Mouse (Mus musculus): ENCODE data around the gene Ckm.

DNA sequence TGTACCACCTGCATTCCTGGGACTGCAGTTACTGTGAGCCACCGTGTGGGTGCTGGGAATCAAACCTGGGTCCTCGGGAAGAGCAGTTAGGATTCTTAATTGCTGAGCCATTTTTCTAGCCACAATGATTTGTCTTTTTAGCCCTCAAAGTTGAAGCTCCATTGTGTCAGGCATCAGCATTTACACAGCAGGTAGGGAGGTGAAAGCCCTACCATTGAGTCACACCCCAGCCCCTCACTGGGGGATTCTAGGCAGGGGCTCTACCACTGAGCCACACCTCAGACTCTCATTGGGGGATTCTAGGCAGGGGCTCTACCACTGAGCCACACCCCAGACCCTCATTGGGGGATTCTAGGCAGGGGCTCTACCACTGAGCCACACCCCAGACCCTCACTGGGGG is 31.7 kb downstream of the Ckm start:
- TF ChIP-seq POLR2A (IDR thresholded peaks at IDR 0.05; ENCODE audit: insufficient read length, low read depth), result no peak
- no peak for TF ChIP-seq CEBPB (IDR thresholded peaks at IDR 0.05; ENCODE audit: insufficient read depth, poor library complexity, severe bottlenecking)
- TF ChIP-seq E2F4 (IDR thresholded peaks at IDR 0.05; ENCODE audit: insufficient read depth), result no peak
- no peak for TF ChIP-seq MAX (IDR thresholded peaks at IDR 0.05; ENCODE audit: low read depth)
- TF ChIP-seq TCF12 (IDR thresholded peaks at IDR 0.05; ENCODE audit: insufficient read depth, poor library complexity, severe bottlenecking), result no peak

All from myocyte (in vitro differentiated cells).